Mouse (Mus musculus) liver, postnatal 0 days (tissue): ENCODE measurements at regions not wholly inside any gene's neighbourhood (a gene's known extent, or its start where the extent isn't known, plus 50 kb on each side); places are given as distances from the start of the nearest gene placed in this dataset.

Experiments
- ATAC-seq: fragments of 200-750 bp; cut with Nextera tagmentation; 2 replicates; pipeline ENCODE4 v1.8.0; 2017; ENCODE audit warnings: mild to moderate bottlenecking, moderate library complexity
- DNase-seq: peaks from one replicate; pipeline ENCODE4 v3.0.0-alpha.2; 2016
- H3K27ac ChIP-seq: fragments of 300-500 bp; sonication (generic); 2 replicates; pipeline ENCODE4 v1.5.1; 2014; ENCODE audit warnings: antibody characterized with exemption, moderate library complexity, mild to moderate bottlenecking, low read depth
- H3K27me3 ChIP-seq: fragments of 300-500 bp; sonication (generic); 2 replicates; pipeline ENCODE4 v1.6.1; 2014; ENCODE audit warnings: low read length, control low read depth, mixed read lengths; ENCODE audit not compliant: insufficient read depth
- H3K36me3 ChIP-seq: fragments of 300-500 bp; sonication (generic); replicated peaks from 2 replicates; pipeline ENCODE4 v1.6.1; 2014; ENCODE audit warnings: mild to moderate bottlenecking, control low read depth, low read length, moderate library complexity, mixed read lengths; ENCODE audit not compliant: insufficient read depth
- H3K4me1 ChIP-seq: fragments of 300-500 bp; sonication (generic); 2 replicates; pipeline ENCODE4 v1.6.1; 2014; ENCODE audit warnings: antibody characterized with exemption, mild to moderate bottlenecking, control low read depth; ENCODE audit not compliant: insufficient read depth
- H3K4me2 ChIP-seq: fragments of 300-500 bp; sonication (generic); 2 replicates; pipeline ENCODE4 v1.6.1; 2014; ENCODE audit warnings: low read depth, mild to moderate bottlenecking, low read length, moderate library complexity, mixed read lengths
- H3K4me3 ChIP-seq: fragments of 300-500 bp; sonication (generic); 2 replicates; pipeline ENCODE4 v1.5.1; 2014; ENCODE audit warnings: low read depth, low read length
- H3K9ac ChIP-seq: fragments of 300-500 bp; sonication (generic); replicated peaks from 2 replicates; pipeline ENCODE4 v1.6.1; 2014; ENCODE audit warnings: mild to moderate bottlenecking, moderate library complexity
- H3K9me3 ChIP-seq: fragments of 300-500 bp; sonication (generic); 2 replicates; pipeline ENCODE4 v1.6.1; 2016; ENCODE audit warnings: mild to moderate bottlenecking, control low read depth, low read length, mixed read lengths
- CTCF ChIP-seq: sonication (generic); IDR thresholded peaks from 2 replicates; pipeline ENCODE4 v1.5.1; 2016; ENCODE audit warnings: antibody characterized with exemption, low read depth
- EP300 ChIP-seq: IDR thresholded peaks from 2 replicates; pipeline ENCODE4 v1.6.1; 2016; ENCODE audit warnings: antibody characterized with exemption, low read depth, mild to moderate bottlenecking
- WGBS: fragments of 180-500 bp; shearing (Covaris S2); extraction: QIAGEN DNeasy Blood & Tissue Kit; methylation state at CpG from one replicate; pipeline ENCODE4 v1.1.7; 2014; ENCODE audit not compliant: insufficient replicate concordance; 5-methylcytosine and 5-hydroxymethylcytosine counted together

DNA sequence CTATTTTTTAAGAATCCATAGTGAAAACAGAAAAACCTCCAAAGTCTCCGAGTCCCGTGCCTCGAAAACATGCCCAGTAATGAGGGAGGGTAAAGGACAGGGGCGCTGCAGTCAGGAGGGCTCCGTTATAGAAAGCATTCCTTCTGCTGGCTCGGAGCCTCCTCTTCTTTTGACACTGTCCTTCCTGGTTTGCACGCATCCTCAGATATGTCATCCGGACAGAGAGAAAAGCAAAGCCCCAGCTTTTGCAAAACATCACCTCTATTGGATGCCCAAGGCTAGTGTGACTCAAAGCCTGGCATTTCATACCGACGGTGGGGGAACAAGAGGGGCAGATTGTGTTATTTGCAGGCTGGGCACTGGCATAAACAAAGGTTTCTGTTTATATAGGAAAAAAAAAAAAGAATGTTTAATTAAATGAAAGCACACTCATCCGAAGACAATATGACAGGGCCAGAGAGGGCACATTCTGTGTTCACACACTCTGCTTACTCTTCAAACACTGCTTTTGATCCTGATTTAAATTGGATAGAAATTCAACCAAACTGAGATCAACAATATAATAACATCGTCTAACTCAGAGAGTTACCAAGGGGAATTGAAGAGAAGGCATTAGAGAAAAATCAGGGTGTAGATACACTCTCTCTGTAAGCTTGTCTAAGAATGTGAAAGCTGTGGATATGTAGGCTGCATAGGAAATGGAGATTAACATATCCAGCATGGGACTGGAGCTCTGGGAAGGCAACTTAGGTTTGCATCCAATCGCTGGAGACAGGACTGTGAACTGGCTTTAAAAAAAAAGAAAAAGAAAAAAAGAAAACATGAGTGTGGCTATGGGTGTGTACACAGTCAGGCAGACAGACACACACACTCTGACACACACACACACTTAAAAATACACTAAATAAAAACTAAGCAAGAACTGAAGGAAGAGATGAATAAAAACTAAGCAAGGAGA lies 688.7 kb upstream of the Ptbp2 start:
- ATAC-seq = no peak
- H3K36me3 ChIP-seq = no peaks in the 10 kb centered on the region
- WGBS = 60% methylated on average over 13 of the region's 13 CpGs
- H3K9me3 ChIP-seq = no peaks in the 10 kb centered on the region
- no peak overlapping the region for H3K27ac ChIP-seq
- no peak overlapping the region for H3K9ac ChIP-seq
- no peak overlapping the region for H3K4me2 ChIP-seq
- TF ChIP-seq EP300 = no peak
- TF ChIP-seq CTCF = no peak
- H3K4me1 ChIP-seq = no peaks in the 10 kb centered on the region
- H3K27me3 ChIP-seq = no peaks in the 10 kb centered on the region
- no peak overlapping the region for H3K4me3 ChIP-seq
- DNase-seq = no peak

- no peak for ATAC-seq
- H3K4me2 ChIP-seq = no peak overlapping the region
- H3K9ac ChIP-seq = no peak overlapping the region
- WGBS = 67% methylated on average over 2 of the region's 2 CpGs
- no peaks in the 10 kb centered on the region for H3K27me3 ChIP-seq
- H3K4me1 ChIP-seq = no peaks in the 10 kb centered on the region
- no peak overlapping the region for H3K27ac ChIP-seq
- TF ChIP-seq CTCF (no peak), EP300 (no peak)
- no peak overlapping the region for H3K4me3 ChIP-seq
- no peaks in the 10 kb centered on the region for H3K9me3 ChIP-seq
- no peaks in the 10 kb centered on the region for H3K36me3 ChIP-seq
- DNase-seq = no peak
Observed at GRCm38 (mm10) chr3:120471878-120472444, 687.7 kb upstream of the Ptbp2 start.

- TF ChIP-seq CTCF = no peak
- TF ChIP-seq EP300 = no peak
- no peaks in the 10 kb centered on the region for H3K9me3 ChIP-seq
- no peak overlapping the region for H3K4me2 ChIP-seq
- H3K36me3 ChIP-seq = no peaks in the 10 kb centered on the region
- H3K4me1 ChIP-seq = no peaks in the 10 kb centered on the region
- H3K27ac ChIP-seq = no peak overlapping the region
- DNase-seq (no peak), ATAC-seq (no peak)
- H3K9ac ChIP-seq = no peak overlapping the region
- H3K27me3 ChIP-seq = no peaks in the 10 kb centered on the region
- no peak overlapping the region for H3K4me3 ChIP-seq
- WGBS = 75% methylated on average over 2 of the region's 2 CpGs
Observed at GRCm38 (mm10) chr3:120468887-120469286, 684.6 kb upstream of the Ptbp2 start.

DNA sequence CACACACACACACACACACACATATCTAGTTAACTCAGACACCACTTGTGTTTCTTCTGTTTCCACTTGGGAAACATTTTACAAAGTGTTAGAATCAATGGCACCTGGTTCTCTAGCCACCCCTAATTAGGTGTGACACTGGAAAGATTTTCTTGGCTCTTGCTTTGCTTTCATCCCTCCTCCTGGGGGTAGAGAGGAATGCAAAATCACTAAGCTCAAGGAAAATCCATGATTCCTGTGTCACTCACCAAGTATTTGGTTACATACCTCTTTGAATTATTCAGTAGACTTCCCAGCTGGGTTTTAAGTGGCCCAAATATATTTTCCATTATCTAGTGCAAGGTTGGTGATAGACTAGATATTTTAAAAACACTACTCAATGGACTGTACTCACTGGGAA lies 676.5 kb upstream of the Ptbp2 start:
- Histone ChIP-seq H3K27me3 (no peaks in the 10 kb centered on the region), H3K4me2 (no peak overlapping the region), H3K36me3 (no peaks in the 10 kb centered on the region), H3K9ac (no peak overlapping the region), H3K4me3 (no peak overlapping the region), H3K9me3 (no peaks in the 10 kb centered on the region), H3K27ac (no peak overlapping the region), H3K4me1 (no peaks in the 10 kb centered on the region)
- TF ChIP-seq CTCF (no peak), EP300 (no peak)
- ATAC-seq (no peak), DNase-seq (no peak)

DNA sequence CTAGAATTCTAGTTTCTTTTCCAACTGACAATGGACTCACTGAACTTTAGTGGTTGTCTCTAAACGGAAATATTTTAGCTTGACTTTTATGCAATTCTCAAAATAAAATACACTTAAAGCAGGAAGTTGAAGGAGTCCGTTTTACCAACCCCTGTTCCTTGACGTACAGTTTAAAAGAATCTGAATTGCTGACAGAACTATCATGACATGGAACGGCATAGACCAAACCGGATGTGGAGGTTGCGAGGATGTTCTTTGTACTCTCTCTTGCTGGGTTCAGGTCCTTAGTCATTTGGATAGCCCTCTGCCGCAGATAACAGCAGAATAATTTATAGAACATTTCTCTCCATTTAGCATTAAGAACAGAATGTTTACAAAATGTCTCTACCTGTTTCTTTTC lies 673.6 kb upstream of the Ptbp2 start:
- ATAC-seq (no peak), DNase-seq (no peak)
- Histone ChIP-seq H3K9ac (no peak overlapping the region), H3K4me3 (no peak overlapping the region), H3K9me3 (no peaks in the 10 kb centered on the region), H3K27ac (no peak overlapping the region), H3K27me3 (no peaks in the 10 kb centered on the region), H3K36me3 (no peaks in the 10 kb centered on the region), H3K4me1 (no peaks in the 10 kb centered on the region), H3K4me2 (no peak overlapping the region)
- 70% methylated on average over 7 of the region's 7 CpGs for WGBS
- no peak for TF ChIP-seq CTCF
- TF ChIP-seq EP300 = no peak

GRCm38 (mm10) chr3:120441127-120441526 lies 656.9 kb upstream of the Ptbp2 start:
- no peaks in the 10 kb centered on the region for H3K27me3 ChIP-seq
- H3K27ac ChIP-seq = no peak overlapping the region
- no peak overlapping the region for H3K4me3 ChIP-seq
- TF ChIP-seq CTCF (no peak), EP300 (no peak)
- ATAC-seq = no peak
- no peak for DNase-seq
- no peak overlapping the region for H3K9ac ChIP-seq
- no peaks in the 10 kb centered on the region for H3K9me3 ChIP-seq
- 66% methylated on average over 4 of the region's 4 CpGs for WGBS
- H3K36me3 ChIP-seq = no peaks in the 10 kb centered on the region
- H3K4me2 ChIP-seq = no peak overlapping the region
- H3K4me1 ChIP-seq = no peaks in the 10 kb centered on the region
